Mouse (Mus musculus) thymus, postnatal 0 days (tissue): ENCODE results near the gene 4930595D18Rik. TPM values are rescaled to one million over a fixed set of nuclear protein-coding genes. Genes with fewer than 3 reads are reported as not detected.

Experiments
- DNase-seq: peaks from one replicate; pipeline ENCODE4 v3.0.0-alpha.2; 2015; ENCODE audit warnings: low spot score
- polyA plus RNA-seq: library from polyadenylated mRNA; unstranded; fragments of >200 nt; fragmentation: Nextera tagmentation; extraction: Ambion mirVana; gene quantifications from 2 replicates; pipeline ENCODE4 v1.2.1, GENCODE M21; 2015

The 4930595D18Rik gene
- 0.34 TPM in 1 of 2 replicates, not detected in the other for polyA plus RNA-seq

- DNase-seq: no peak
These were observed at the start of gene 4930595D18Rik for GRCm38 (mm10) chr12:111184476-111184875. Gene 4930595D18Rik, minus strand, starts transcription at chr12:111184491.

- DNase-seq: no peak
These were observed 49.5 kb upstream of the 4930595D18Rik start for GRCm38 (mm10) chr12:111233798-111234197.

GRCm38 (mm10) chr12:111230793-111231192 is 46.5 kb upstream of the 4930595D18Rik start:
- no peak for DNase-seq

GRCm38 (mm10) chr12:111228488-111228887 is 44.2 kb upstream of the 4930595D18Rik start:
- DNase-seq: no peak

GRCm38 (mm10) chr12:111227410-111227809 is 43.1 kb upstream of the 4930595D18Rik start:
- no peak for DNase-seq

GRCm38 (mm10) chr12:111225197-111225780 is 41.0 kb upstream of the 4930595D18Rik start:
- peak; percentile 12 for DNase-seq

- DNase-seq: no peak
These were observed 34.6 kb upstream of the 4930595D18Rik start for GRCm38 (mm10) chr12:111218867-111219266.

- no peak for DNase-seq
These were observed 27.4 kb upstream of the 4930595D18Rik start for GRCm38 (mm10) chr12:111211729-111212128.

GRCm38 (mm10) chr12:111207641-111208040 is 23.4 kb upstream of the 4930595D18Rik start:
- no peak for DNase-seq

- no peak for DNase-seq
These were observed 19.7 kb upstream of the 4930595D18Rik start for GRCm38 (mm10) chr12:111203945-111204344.

GRCm38 (mm10) chr12:111203076-111203475 is 18.8 kb upstream of the 4930595D18Rik start:
- DNase-seq: no peak

- DNase-seq: no peak
These were observed 12.3 kb upstream of the 4930595D18Rik start for GRCm38 (mm10) chr12:111196548-111196947.

- no peak for DNase-seq
These were observed 9.0 kb upstream of the 4930595D18Rik start for GRCm38 (mm10) chr12:111193331-111193730.

- DNase-seq: no peak
These were observed 8.5 kb upstream of the 4930595D18Rik start for GRCm38 (mm10) chr12:111192777-111193176.

GRCm38 (mm10) chr12:111190891-111191290 is 6.6 kb upstream of the 4930595D18Rik start:
- no peak for DNase-seq

GRCm38 (mm10) chr12:111190355-111190754 is 6.1 kb upstream of the 4930595D18Rik start:
- DNase-seq: no peak

- no peak for DNase-seq
These were observed 4.0 kb upstream of the 4930595D18Rik start for GRCm38 (mm10) chr12:111188295-111188694.

- DNase-seq: no peak
These were observed 2.7 kb upstream of the 4930595D18Rik start for GRCm38 (mm10) chr12:111186986-111187385.

GRCm38 (mm10) chr12:111182378-111182777 is 1.9 kb downstream of the 4930595D18Rik start:
- no peak for DNase-seq

GRCm38 (mm10) chr12:111181848-111182247 is 2.4 kb downstream of the 4930595D18Rik start:
- DNase-seq: no peak

- DNase-seq: no peak
These were observed 5.5 kb downstream of the 4930595D18Rik start for GRCm38 (mm10) chr12:111178772-111179171.

GRCm38 (mm10) chr12:111168891-111169290 is 15.4 kb downstream of the 4930595D18Rik start:
- DNase-seq: no peak

GRCm38 (mm10) chr12:111166681-111167289 is 17.5 kb downstream of the 4930595D18Rik start:
- peak; percentile 35 for DNase-seq
